Mouse (Mus musculus): Measurements from ENCODE around the gene Usp33. TPM values are rescaled to one million over a fixed set of nuclear protein-coding genes. Genes with fewer than 3 reads are reported as not detected.

Gene Usp33
- total and polyA plus RNA-seq, 2 experiments from 2014 or later = 70.7 to 83.3 TPM

DNA sequence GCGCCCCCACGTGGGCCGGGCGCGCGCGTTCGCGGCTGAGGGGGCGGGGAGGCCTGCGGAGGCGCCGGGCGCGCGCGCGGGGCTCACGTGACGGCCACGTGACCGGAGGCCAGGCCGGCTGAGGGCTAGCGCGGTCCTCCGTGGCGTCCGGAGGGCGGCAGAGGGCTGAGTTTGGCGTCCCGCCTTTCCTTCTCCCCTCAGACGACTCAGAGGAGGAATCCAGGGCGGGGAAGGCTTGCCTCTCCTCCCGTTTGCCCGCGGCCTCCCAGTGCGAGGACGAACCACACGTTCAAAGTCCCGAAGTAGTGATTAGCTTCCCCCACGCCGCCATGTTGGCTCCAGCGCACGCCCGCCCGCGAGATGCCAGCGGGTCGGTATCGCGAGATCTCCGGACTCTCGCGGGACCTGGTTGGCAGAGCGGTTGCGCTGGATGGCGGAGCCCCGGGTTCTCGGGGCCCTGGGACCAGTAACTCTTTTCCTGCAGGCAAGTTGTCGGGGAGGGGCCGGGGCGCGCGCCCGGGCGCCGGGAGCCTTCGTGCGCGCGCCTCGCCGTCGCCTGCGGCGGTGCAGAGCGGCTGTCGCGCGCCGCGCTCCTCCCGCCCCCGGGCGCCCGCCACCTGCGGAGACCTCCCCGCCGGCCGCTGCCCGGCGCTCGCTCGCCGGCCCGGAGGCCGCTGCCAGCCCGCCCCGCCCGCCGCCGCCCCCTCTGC, 50.2 kb downstream of the Usp33 start:
- peaks cover 7% of the 10 kb centered on the region; the same call in 1 of the 2 replicates for H3K4me1 ChIP-seq (ENCODE audit: insufficient read depth, low read length)
- WGBS = under 1% methylated on average over 69 of the region's 102 CpGs
- H3K36me3 ChIP-seq (ENCODE audit: insufficient read depth, low read length) = no peaks in the 10 kb centered on the region
- TF ChIP-seq CTCF (IDR thresholded peaks at IDR 0.05) = no peak
- H3K9me3 ChIP-seq (ENCODE audit: low read length) = no peaks in the 10 kb centered on the region
- peak overlapping the region; percentile 94 for H3K27ac ChIP-seq (ENCODE audit: low read depth, low read length)
- H3K4me2 ChIP-seq (ENCODE audit: low read depth, low read length, poor library complexity, severe bottlenecking) = peak overlapping the region; percentile 69
- peak overlapping the region; percentile 79 for H3K4me3 ChIP-seq (ENCODE audit: low read depth, low read length)
- no peaks in the 10 kb centered on the region for H3K27me3 ChIP-seq (ENCODE audit: insufficient read depth, low read length)
- peak overlapping the region; percentile 92 for H3K9ac ChIP-seq (replicated peaks; ENCODE audit: low read length, poor library complexity, severe bottlenecking)
- DNase-seq (ENCODE audit: low spot score) (peak; percentile 96), ATAC-seq (ENCODE audit: low FRiP score) (peak; percentile 93)

- DNase-seq (ENCODE audit: low spot score) (peak; percentile 12), ATAC-seq (ENCODE audit: low FRiP score) (no peak)
- 1% methylated on average over 10 of the region's 10 CpGs for WGBS
- Histone ChIP-seq H3K27me3 (ENCODE audit: insufficient read depth, low read length) (no peaks in the 10 kb centered on the region), H3K4me1 (ENCODE audit: insufficient read depth, low read length) (peaks cover 7% of the 10 kb centered on the region; the same call in 1 of the 2 replicates), H3K4me2 (ENCODE audit: low read depth, low read length, poor library complexity, severe bottlenecking) (peak overlapping the region; percentile 46), H3K9me3 (ENCODE audit: low read length) (no peaks in the 10 kb centered on the region), H3K9ac (replicated peaks; ENCODE audit: low read length, poor library complexity, severe bottlenecking) (peak overlapping the region; percentile 92), H3K36me3 (ENCODE audit: insufficient read depth, low read length) (no peaks in the 10 kb centered on the region), H3K27ac (ENCODE audit: low read depth, low read length) (peak overlapping the region; percentile 94), H3K4me3 (ENCODE audit: low read depth, low read length) (peak overlapping the region; percentile 79)
- no peak for TF ChIP-seq CTCF (IDR thresholded peaks at IDR 0.05)
These were observed 50.7 kb downstream of the Usp33 start for GRCm38 (mm10) chr3:152396988-152397314.

DNA sequence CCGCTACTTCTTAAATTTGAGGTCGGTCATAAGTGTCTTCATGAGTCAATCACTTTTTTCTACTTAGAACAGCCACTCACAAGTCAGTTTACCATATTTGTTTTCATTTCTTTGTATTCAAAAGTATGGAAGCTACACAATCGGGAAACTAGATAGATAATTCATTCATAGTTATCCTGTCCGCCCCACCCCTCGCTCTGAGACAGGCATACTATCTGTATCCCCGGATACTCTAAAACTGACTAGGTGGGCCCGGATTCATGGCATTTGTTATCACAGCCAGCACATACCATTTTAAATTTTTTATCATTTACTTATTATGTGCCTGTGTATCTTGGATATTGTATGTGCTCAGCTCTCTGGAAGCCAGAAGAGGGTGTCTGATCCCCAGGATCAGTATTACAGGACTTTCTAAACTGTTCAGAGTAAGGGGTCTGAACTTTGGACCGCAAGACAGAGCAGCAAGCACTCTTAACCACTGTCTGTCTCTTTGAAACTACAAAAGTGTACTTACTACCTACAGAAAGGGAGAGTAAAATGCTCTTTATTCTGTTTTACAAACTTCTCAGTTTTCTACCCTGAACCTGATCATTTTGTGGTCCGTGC, 51.2 kb downstream of the Usp33 start:
- H3K9ac ChIP-seq (replicated peaks; ENCODE audit: low read length, poor library complexity, severe bottlenecking) = peak overlapping the region; percentile 92; the same call in 1 of the 2 replicates
- H3K4me2 ChIP-seq (ENCODE audit: low read depth, low read length, poor library complexity, severe bottlenecking) = peak overlapping the region; percentile 46
- peak; percentile 39; the same call in 1 of the 2 replicates for TF ChIP-seq CTCF (IDR thresholded peaks at IDR 0.05)
- no peaks in the 10 kb centered on the region for H3K27me3 ChIP-seq (ENCODE audit: insufficient read depth, low read length)
- H3K27ac ChIP-seq (ENCODE audit: low read depth, low read length) = peak overlapping the region; percentile 94; the same call in 1 of the 2 replicates
- peak overlapping the region; percentile 79 for H3K4me3 ChIP-seq (ENCODE audit: low read depth, low read length)
- H3K4me1 ChIP-seq (ENCODE audit: insufficient read depth, low read length) = peaks cover 7% of the 10 kb centered on the region; the same call in 1 of the 2 replicates
- H3K9me3 ChIP-seq (ENCODE audit: low read length) = no peaks in the 10 kb centered on the region
- 56% methylated on average over 9 of the region's 9 CpGs for WGBS
- H3K36me3 ChIP-seq (ENCODE audit: insufficient read depth, low read length) = no peaks in the 10 kb centered on the region
- ATAC-seq (ENCODE audit: low FRiP score) (no peak), DNase-seq (ENCODE audit: low spot score) (no peak)

DNA sequence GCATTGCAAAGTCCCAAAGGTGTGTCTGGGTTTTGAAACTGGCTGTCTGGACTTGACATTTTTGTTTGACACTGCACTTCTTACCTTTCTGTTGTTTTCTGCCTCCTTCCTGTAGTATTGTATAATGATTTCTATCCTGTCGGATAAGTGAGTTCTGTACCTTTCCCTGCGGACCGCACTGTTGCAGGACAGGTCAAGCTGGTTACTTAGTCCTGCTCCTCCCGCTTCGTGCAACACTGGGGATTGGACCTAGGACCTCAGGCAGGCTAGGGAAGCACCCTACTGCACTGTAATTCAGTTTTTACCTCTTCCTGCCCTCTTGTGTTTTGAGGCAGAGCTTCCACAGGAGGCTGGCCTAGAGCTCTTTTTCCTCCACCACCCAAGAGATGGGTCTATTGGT, 54.2 kb downstream of the Usp33 start:
- no peaks in the 10 kb centered on the region for H3K27me3 ChIP-seq (ENCODE audit: insufficient read depth, low read length)
- H3K27ac ChIP-seq (ENCODE audit: low read depth, low read length) = no peak overlapping the region
- peaks cover 7% of the 10 kb centered on the region; the same call in 1 of the 2 replicates for H3K4me1 ChIP-seq (ENCODE audit: insufficient read depth, low read length)
- H3K9me3 ChIP-seq (ENCODE audit: low read length) = no peaks in the 10 kb centered on the region
- no peak for ATAC-seq (ENCODE audit: low FRiP score)
- no peak overlapping the region for H3K4me2 ChIP-seq (ENCODE audit: low read depth, low read length, poor library complexity, severe bottlenecking)
- WGBS = 92% methylated on average over 5 of the region's 5 CpGs
- no peak for DNase-seq (ENCODE audit: low spot score)
- no peak overlapping the region for H3K9ac ChIP-seq (replicated peaks; ENCODE audit: low read length, poor library complexity, severe bottlenecking)
- TF ChIP-seq CTCF (IDR thresholded peaks at IDR 0.05) = no peak
- no peaks in the 10 kb centered on the region for H3K36me3 ChIP-seq (ENCODE audit: insufficient read depth, low read length)
- no peak overlapping the region for H3K4me3 ChIP-seq (ENCODE audit: low read depth, low read length)

- 89% methylated on average over 3 of the region's 3 CpGs for WGBS
- H3K9me3 ChIP-seq (ENCODE audit: low read length) = no peaks in the 10 kb centered on the region
- H3K36me3 ChIP-seq (ENCODE audit: insufficient read depth, low read length) = no peaks in the 10 kb centered on the region
- no peak for ATAC-seq (ENCODE audit: low FRiP score)
- H3K4me3 ChIP-seq (ENCODE audit: low read depth, low read length) = no peak overlapping the region
- H3K27me3 ChIP-seq (ENCODE audit: insufficient read depth, low read length) = no peaks in the 10 kb centered on the region
- peaks cover 7% of the 10 kb centered on the region; the same call in 1 of the 2 replicates for H3K4me1 ChIP-seq (ENCODE audit: insufficient read depth, low read length)
- no peak overlapping the region for H3K27ac ChIP-seq (ENCODE audit: low read depth, low read length)
- no peak for TF ChIP-seq CTCF (IDR thresholded peaks at IDR 0.05)
- H3K4me2 ChIP-seq (ENCODE audit: low read depth, low read length, poor library complexity, severe bottlenecking) = no peak overlapping the region
- no peak overlapping the region for H3K9ac ChIP-seq (replicated peaks; ENCODE audit: low read length, poor library complexity, severe bottlenecking)
- no peak for DNase-seq (ENCODE audit: low spot score)
These were observed 54.6 kb downstream of the Usp33 start for GRCm38 (mm10) chr3:152400875-152401274.
